Mouse (Mus musculus) limb, embryonic 14.5 days (tissue): ENCODE measurements around the gene Ttc21a. TPM values are rescaled to one million over a fixed set of nuclear protein-coding genes. Genes with fewer than 3 reads are reported as not detected.

ENCODE experiments used
- ATAC-seq: fragments of 200-750 bp; cut with Nextera tagmentation; 2 replicates; pipeline ENCODE4 v1.8.0; 2017; ENCODE audit warnings: low read depth, moderate number of reproducible peaks, moderate TSS enrichment; ENCODE audit not compliant: low FRiP score
- DNase-seq: peaks from one replicate; pipeline ENCODE4 v3.0.0-alpha.2; 2015; ENCODE audit warnings: low spot score
- H3K27ac ChIP-seq: fragments of 300-500 bp; sonication (generic); replicated peaks from 2 replicates; pipeline ENCODE4 v1.5.1; 2014; ENCODE audit warnings: low read depth, mild to moderate bottlenecking, low read length, moderate library complexity, mixed read lengths
- H3K27me3 ChIP-seq: fragments of 300-500 bp; sonication (generic); 2 replicates; pipeline ENCODE4 v1.6.1; 2014; ENCODE audit warnings: low read length, mixed read lengths; ENCODE audit not compliant: control insufficient read depth, insufficient read depth
- H3K36me3 ChIP-seq: fragments of 300-500 bp; sonication (generic); 2 replicates; pipeline ENCODE4 v1.6.1; 2014; ENCODE audit warnings: mild to moderate bottlenecking, low read length, moderate library complexity, mixed read lengths; ENCODE audit not compliant: control insufficient read depth, insufficient read depth
- H3K4me1 ChIP-seq: fragments of 300-500 bp; sonication (generic); 2 replicates; pipeline ENCODE4 v1.6.1; 2014; ENCODE audit warnings: antibody characterized with exemption, low read length, mixed read lengths; ENCODE audit not compliant: control insufficient read depth, insufficient read depth
- H3K4me2 ChIP-seq: fragments of 300-500 bp; sonication (generic); replicated peaks from 2 replicates; pipeline ENCODE4 v1.6.1; 2014; ENCODE audit warnings: low read depth, mild to moderate bottlenecking, low read length, moderate library complexity; ENCODE audit not compliant: severe bottlenecking
- H3K4me3 ChIP-seq: fragments of 300-500 bp; sonication (generic); replicated peaks from 2 replicates; pipeline ENCODE4 v1.5.1; 2014; ENCODE audit warnings: low read length
- H3K9ac ChIP-seq: fragments of 300-500 bp; sonication (generic); 2 replicates; pipeline ENCODE4 v1.6.1; 2014; ENCODE audit warnings: mild to moderate bottlenecking, low read depth, low read length, moderate library complexity; ENCODE audit not compliant: severe bottlenecking
- H3K9me3 ChIP-seq: fragments of 300-500 bp; sonication (generic); 2 replicates; pipeline ENCODE4 v1.6.1; 2016; ENCODE audit warnings: low read length; ENCODE audit not compliant: control insufficient read depth
- POLR2A ChIP-seq: fragments of 200-500 bp; IDR thresholded peaks from 2 replicates; pipeline ENCODE4 v1.8.0; 2012; ENCODE audit warnings: inconsistent platforms, mild to moderate bottlenecking, moderate library complexity, borderline replicate concordance; ENCODE audit not compliant: insufficient read depth, insufficient read length; ENCODE audit errors: extremely low read depth
- WGBS: fragments of 180-500 bp; shearing (Covaris S2); extraction: QIAGEN DNeasy Blood & Tissue Kit; methylation state at CpG from one replicate; pipeline ENCODE4 v1.1.7; 2014; 5-methylcytosine and 5-hydroxymethylcytosine counted together
- polyA plus RNA-seq, 2 experiments: library from polyadenylated mRNA; depleted of rRNA in 1 of 2; stranded (reverse) in 1 of 2; unstranded in 1 of 2; fragments of >200 nt; fragmentation: Nextera tagmentation in 1 of 2; extraction: Ambion mirVana in 1 of 2; gene quantifications; 2 replicates each; pipeline versions ENCODE4 v1.2.1 to v1.2.3; 2012 to 2014

Gene Ttc21a
- polyA plus RNA-seq, 2 experiments: 0.10 to 0.34 TPM

- Histone ChIP-seq H3K27ac (no peak overlapping the region), H3K9ac (no peak overlapping the region), H3K4me1 (no peaks in the 10 kb centered on the region), H3K4me3 (no peak overlapping the region), H3K4me2 (no peak overlapping the region), H3K27me3 (0 out of 2 replicates have a peak, but pooled peaks cover 2% of the 10 kb centered on the region), H3K9me3 (no peaks in the 10 kb centered on the region), H3K36me3 (no peaks in the 10 kb centered on the region)
- no peak for ATAC-seq
- no peak for DNase-seq
- no peak for TF ChIP-seq POLR2A
- WGBS: 33% methylated on average over 5 of the region's 5 CpGs
Measured at GRCm38 (mm10) chr9:119991310-119991709, 53.9 kb downstream of the Ttc21a start.

DNA sequence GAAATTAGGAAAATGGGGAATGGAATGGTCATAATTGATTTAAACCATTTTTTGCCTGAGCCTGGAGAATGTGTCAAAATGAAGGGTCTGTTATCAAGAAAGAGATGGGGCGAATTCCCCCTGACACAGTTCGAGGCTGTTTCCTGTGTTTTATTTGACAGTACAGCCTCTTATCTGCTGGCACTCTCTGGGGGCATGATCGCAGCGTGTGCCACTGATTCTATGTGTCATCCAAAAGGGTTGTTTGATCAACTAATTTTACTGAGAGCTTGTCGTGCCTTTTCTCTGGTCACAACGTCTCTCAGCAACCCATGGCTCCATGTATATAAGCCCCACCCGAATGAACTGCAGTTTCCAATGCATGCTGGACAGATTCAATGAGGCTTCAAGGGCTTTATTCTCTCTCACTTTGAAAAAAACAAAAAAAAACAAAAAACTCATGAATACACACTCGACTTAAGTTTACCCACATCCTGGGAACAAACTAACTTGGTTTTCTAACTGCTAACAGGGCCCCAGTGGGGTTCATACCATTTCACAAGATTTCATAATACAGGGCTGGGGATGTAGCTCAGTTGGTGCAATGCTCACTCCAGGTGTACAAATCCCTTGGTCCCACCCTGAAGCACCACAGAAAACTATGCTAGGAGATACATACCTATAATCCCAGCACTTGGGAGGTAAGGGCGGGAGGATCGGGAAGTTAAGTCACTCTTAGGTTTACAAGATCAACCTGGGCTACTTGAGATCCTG lies 55.9 kb downstream of the Ttc21a start:
- Histone ChIP-seq H3K4me1 (no peaks in the 10 kb centered on the region), H3K27me3 (0 out of 2 replicates have a peak, but pooled peaks cover 2% of the 10 kb centered on the region), H3K36me3 (no peaks in the 10 kb centered on the region), H3K27ac (no peak overlapping the region), H3K4me3 (no peak overlapping the region), H3K9me3 (no peaks in the 10 kb centered on the region), H3K4me2 (no peak overlapping the region), H3K9ac (no peak overlapping the region)
- TF ChIP-seq POLR2A: no peak
- 73% methylated on average over 10 of the region's 10 CpGs for WGBS
- ATAC-seq (no peak), DNase-seq (no peak)

DNA sequence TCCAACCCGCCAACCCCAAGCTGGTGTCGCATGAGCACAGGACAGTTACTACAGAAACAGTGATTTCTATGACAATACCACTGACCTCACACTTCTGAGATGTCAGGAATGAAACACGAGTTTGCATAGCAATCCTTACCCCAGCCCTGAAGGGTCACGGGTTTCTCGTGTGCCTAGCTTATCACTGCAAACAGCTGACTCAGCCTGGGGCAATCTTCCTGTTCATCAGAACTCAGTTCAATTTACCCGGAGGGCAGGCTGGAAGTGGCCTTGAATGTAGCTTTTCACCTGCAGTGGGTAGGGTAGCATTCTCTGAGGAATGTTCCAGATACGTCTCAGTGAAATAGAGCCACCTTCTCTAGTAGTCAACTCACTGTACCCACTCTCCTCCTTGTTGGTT lies 56.8 kb downstream of the Ttc21a start:
- no peak for DNase-seq
- no peak overlapping the region for H3K9ac ChIP-seq
- H3K4me2 ChIP-seq: no peak overlapping the region
- 69% methylated on average over 7 of the region's 7 CpGs for WGBS
- no peak overlapping the region for H3K4me3 ChIP-seq
- H3K27ac ChIP-seq: no peak overlapping the region
- no peaks in the 10 kb centered on the region for H3K9me3 ChIP-seq
- no peaks in the 10 kb centered on the region for H3K36me3 ChIP-seq
- no peaks in the 10 kb centered on the region for H3K4me1 ChIP-seq
- no peak for TF ChIP-seq POLR2A
- 0 out of 2 replicates have a peak, but pooled peaks cover 2% of the 10 kb centered on the region for H3K27me3 ChIP-seq
- ATAC-seq: no peak

GRCm38 (mm10) chr9:119996080-119996479 lies 58.7 kb downstream of the Ttc21a start:
- Histone ChIP-seq H3K9me3 (no peaks in the 10 kb centered on the region), H3K27ac (no peak overlapping the region), H3K36me3 (no peaks in the 10 kb centered on the region), H3K4me3 (no peak overlapping the region), H3K27me3 (0 out of 2 replicates have a peak, but pooled peaks cover 2% of the 10 kb centered on the region), H3K9ac (no peak overlapping the region), H3K4me2 (no peak overlapping the region), H3K4me1 (no peaks in the 10 kb centered on the region)
- no peak for TF ChIP-seq POLR2A
- ATAC-seq (no peak), DNase-seq (no peak)
- 83% methylated on average over 4 of the region's 4 CpGs for WGBS

DNA sequence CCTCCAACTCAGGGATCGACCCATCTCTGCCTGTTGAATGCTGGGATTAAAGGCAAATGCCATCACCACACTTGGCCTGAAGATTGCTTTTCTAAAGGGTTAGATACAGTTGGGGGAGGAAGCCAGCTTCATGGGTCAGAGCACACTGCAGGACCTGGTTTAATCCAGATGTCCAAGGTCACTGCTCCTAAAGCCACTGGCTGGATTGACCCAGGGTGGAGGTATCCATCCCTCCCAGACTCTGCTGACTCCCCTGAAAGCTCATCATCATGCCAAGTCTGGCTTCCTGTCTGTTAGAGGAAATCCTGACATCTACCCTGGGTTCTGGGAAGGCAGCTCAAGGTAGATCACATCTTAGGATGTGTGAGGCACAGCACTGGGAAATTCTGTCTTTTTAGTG lies 61.4 kb downstream of the Ttc21a start:
- TF ChIP-seq POLR2A: no peak
- no peak overlapping the region for H3K27ac ChIP-seq
- no peaks in the 10 kb centered on the region for H3K36me3 ChIP-seq
- no peak overlapping the region for H3K4me2 ChIP-seq
- 86% methylated on average over 1 of the region's 1 CpGs for WGBS
- no peak for DNase-seq
- H3K9ac ChIP-seq: no peak overlapping the region
- no peaks in the 10 kb centered on the region for H3K4me1 ChIP-seq
- ATAC-seq: no peak
- no peaks in the 10 kb centered on the region for H3K27me3 ChIP-seq
- no peaks in the 10 kb centered on the region for H3K9me3 ChIP-seq
- H3K4me3 ChIP-seq: no peak overlapping the region
